ENCODE assay signal across 10 mouse cellular contexts in genomic region chr8:122745022-122745749, GRCm38 (mm10). TPM values are rescaled to one million over a fixed set of nuclear protein-coding genes. Genes with fewer than 3 reads are reported as not detected.
DNase-seq lines count a peak whose midpoint lies in the region; ATAC-seq and TF ChIP-seq lines count a peak whose summit lies in the region.
"Had no signal": no experiment of that assay in that cellular context is flagged by ENCODE, and none has a peak within 500 bp of the region (broad histone marks: within the 10 kb centered on the region; RNA-seq: fewer than 3 reads in every experiment).

No protein-coding gene starts in this region.

- H3K27ac ChIP-seq in forebrain, embryonic 14.5 days (ENCODE audit: low read depth, low read length) = peak overlapping the region; percentile 98
- 0 out of 2 replicates have a peak overlapping the region, but pooled peaks have one; percentile 57 for H3K27ac ChIP-seq in limb, embryonic 15.5 days
- no peak overlapping the region for H3K27ac ChIP-seq in heart, embryonic 12.5 days (ENCODE audit: poor library complexity, severe bottlenecking)
- H3K27ac ChIP-seq: liver, embryonic 14.5 days had no signal

- peaks cover 75% of the 10 kb centered on the region for H3K4me1 ChIP-seq in forebrain, embryonic 14.5 days (ENCODE audit: control insufficient read depth, insufficient read depth, low read length)
- H3K4me1 ChIP-seq in limb, embryonic 15.5 days = peaks cover 23% of the 10 kb centered on the region
- H3K4me1 ChIP-seq in heart, embryonic 12.5 days (replicated peaks) = 0 out of 2 replicates have a peak, but pooled peaks cover 6% of the 10 kb centered on the region
- H3K4me1 ChIP-seq in lung, adult 2 months (ENCODE audit: control insufficient read depth, insufficient read depth, low read length) = no peaks in the 10 kb centered on the region

- H3K4me2 ChIP-seq in forebrain, embryonic 14.5 days (ENCODE audit: low read length) = peak overlapping the region; percentile 43
- peak overlapping the region; percentile 34; the same call in 1 of the 2 replicates for H3K4me2 ChIP-seq in limb, embryonic 15.5 days
- H3K4me2 ChIP-seq in heart, embryonic 12.5 days = no peak overlapping the region

- peak; percentile 14 for ATAC-seq in forebrain, embryonic 14.5 days
- ATAC-seq in limb, embryonic 15.5 days (ENCODE audit: insufficient number of reproducible peaks, low FRiP score, low TSS enrichment, low read depth) = no peak
- ATAC-seq in heart, embryonic 12.5 days (ENCODE audit: insufficient number of reproducible peaks, low FRiP score) = no peak
- ATAC-seq: CD4-positive, CD25-positive, alpha-beta regulatory T cell, adult 4 months had no signal

- peak; percentile 9 for DNase-seq in right cerebral cortex, postnatal 25 days
- no peak for DNase-seq in right cerebral cortex, postnatal 36 days (ENCODE audit: low spot score in 2 of 2)
- DNase-seq in forebrain, embryonic 14.5 days (ENCODE audit: low spot score) = peak; percentile 64
- peak; percentile 15 for DNase-seq in retina, postnatal 1 day
- no peak for DNase-seq in lung, adult 2 months
- no peak for DNase-seq in left cerebral cortex, postnatal 36 days (ENCODE audit: low spot score in 2 of 2)

- intact Hi-C loops in left cerebral cortex, postnatal 36 days (cut with DNase I) = no loop called here

- no peak for TF ChIP-seq CTCF in lung, adult 2 months (IDR thresholded peaks at IDR 0.05; ENCODE audit: insufficient read depth, low read length)

- no peaks in the 10 kb centered on the region for H3K36me3 ChIP-seq in forebrain, embryonic 14.5 days (ENCODE audit: control insufficient read depth, insufficient read depth, low read length)
- no peaks in the 10 kb centered on the region for H3K36me3 ChIP-seq in limb, embryonic 15.5 days
- no peaks in the 10 kb centered on the region for H3K36me3 ChIP-seq in heart, embryonic 12.5 days

- 13% methylated on average over 17 of the region's 17 CpGs for WGBS in forebrain, embryonic 14.5 days
- WGBS in limb, embryonic 15.5 days = 22% methylated on average over 17 of the region's 17 CpGs
- WGBS in heart, embryonic 12.5 days = 37% methylated on average over 17 of the region's 17 CpGs
- WGBS in lung, adult 2 months = 33% methylated on average over 17 of the region's 17 CpGs

- TF ChIP-seq POLR2A in lung, adult 2 months (IDR thresholded peaks at IDR 0.05; ENCODE audit: borderline replicate concordance, extremely low read depth, low read depth, low read length) = no peak

- H3K4me3 ChIP-seq in forebrain, embryonic 14.5 days (ENCODE audit: low read depth, low read length) = no peak overlapping the region
- no peak overlapping the region for H3K4me3 ChIP-seq in limb, embryonic 15.5 days
- no peak overlapping the region for H3K4me3 ChIP-seq in heart, embryonic 12.5 days
- no peak overlapping the region for H3K4me3 ChIP-seq in lung, adult 2 months (replicated peaks; ENCODE audit: extremely low read depth, low read depth, low read length)

- no peaks in the 10 kb centered on the region for H3K9me3 ChIP-seq in forebrain, embryonic 14.5 days (replicated peaks; ENCODE audit: control insufficient read depth, low read length)
- H3K9me3 ChIP-seq in limb, embryonic 15.5 days = no peaks in the 10 kb centered on the region
- no peaks in the 10 kb centered on the region for H3K9me3 ChIP-seq in heart, embryonic 12.5 days (replicated peaks)

- H3K27me3 ChIP-seq in forebrain, embryonic 14.5 days (replicated peaks; ENCODE audit: control insufficient read depth, insufficient read depth, low read length) = no peaks in the 10 kb centered on the region
- H3K27me3 ChIP-seq in limb, embryonic 15.5 days = peaks cover 41% of the 10 kb centered on the region
- H3K27me3 ChIP-seq in heart, embryonic 12.5 days (replicated peaks) = peaks cover 99% of the 10 kb centered on the region

- H3K9ac ChIP-seq in forebrain, embryonic 14.5 days (ENCODE audit: low read length) = peak overlapping the region; percentile 49
- peak overlapping the region; percentile 4; the same call in 1 of the 2 replicates for H3K9ac ChIP-seq in limb, embryonic 15.5 days
- no peak overlapping the region; the same call in 1 of the 2 replicates for H3K9ac ChIP-seq in heart, embryonic 12.5 days
- H3K9ac ChIP-seq: liver, embryonic 14.5 days had no signal

RNA-seq across cellular contexts. Expression of gene Acsf3, which starts 30.1 kb away (rescaled TPM):
- 13.7 and 15.8 TPM in 2 replicates for polyA plus RNA-seq in forebrain, embryonic 14.5 days (2014; fragmentation: Nextera tagmentation; extraction: Ambion mirVana)
- 17.6 and 18.1 TPM in 2 replicates for polyA plus RNA-seq in limb, embryonic 15.5 days (2015; fragmentation: Nextera tagmentation; extraction: Ambion mirVana)
- polyA plus RNA-seq in heart, embryonic 12.5 days (2016; fragmentation: Nextera tagmentation; extraction: Ambion mirVana) = 14.4 and 17.3 TPM in 2 replicates
- 16.3 and 17.7 TPM in 2 replicates for polyA plus RNA-seq in lung, adult 2 months (2012; rRNA removed)
- total RNA-seq in left cerebral cortex, postnatal 36 days (2021) = 10 to 100 TPM; 20.5 to 23.9 TPM

RNA-seq across cellular contexts. Expression of gene Cbfa2t3, which starts 46.3 kb away (rescaled TPM):
- 10.4 and 11.5 TPM in 2 replicates for polyA plus RNA-seq in forebrain, embryonic 14.5 days (2014; fragmentation: Nextera tagmentation; extraction: Ambion mirVana)
- 4.6 and 5.1 TPM in 2 replicates for polyA plus RNA-seq in limb, embryonic 15.5 days (2015; fragmentation: Nextera tagmentation; extraction: Ambion mirVana)
- 6.2 TPM in 2 replicates for polyA plus RNA-seq in heart, embryonic 12.5 days (2016; fragmentation: Nextera tagmentation; extraction: Ambion mirVana)
- polyA plus RNA-seq in lung, adult 2 months (2012; rRNA removed) = 40.0 and 45.7 TPM in 2 replicates
- total RNA-seq in left cerebral cortex, postnatal 36 days (2021) = 10 to 100 TPM; 26.2 to 37.5 TPM

Comparison
In these comparisons a context has a peak if more than half of its experiments do, and no peak if none do; other contexts are left out.
1. DNase-seq: peak in right cerebral cortex, postnatal 25 days (single experiment), forebrain, embryonic 14.5 days (single experiment) and retina, postnatal 1 day (single experiment); none in right cerebral cortex, postnatal 36 days (0 of 2), lung, adult 2 months (single experiment) and left cerebral cortex, postnatal 36 days (0 of 2).